Mouse (Mus musculus) brain, adult 2 months (tissue): ENCODE measurements at regions not wholly inside any gene's neighbourhood (a gene's known extent, or its start where the extent isn't known, plus 50 kb on each side); places are given as distances from the start of the nearest gene placed in this dataset.
A peak's percentile ranks its signal among the peaks of the same experiment; 100 is the strongest.
"Not testable (repeated sequence)": the region's sequence is repeated elsewhere in the genome, so short reads cannot be mapped to it uniquely, and the experiment has no call there.

ENCODE experiments used
- DNase-seq: peaks from one replicate; pipeline ENCODE4 v3.0.0; 2011; ENCODE audit warnings: low read depth, low spot score

DNA sequence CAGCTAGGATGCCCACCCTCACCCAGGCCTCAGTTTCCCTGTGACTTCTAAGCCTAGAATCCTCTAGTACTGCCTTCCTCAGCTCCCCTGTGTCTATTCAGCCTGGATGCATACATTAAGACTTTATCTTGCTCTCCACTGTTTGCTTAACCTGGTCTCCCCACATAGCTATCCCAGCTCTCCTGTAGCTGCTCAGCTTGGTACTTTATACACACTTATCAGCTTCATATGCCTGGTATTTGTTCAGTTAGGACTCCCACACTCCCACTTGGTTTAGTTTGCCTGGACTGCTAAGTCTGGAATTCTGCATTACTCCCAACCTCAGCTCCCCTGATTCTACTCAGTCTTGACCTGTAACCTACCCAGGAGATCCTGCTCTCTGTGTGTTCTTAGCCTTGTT, 147.7 kb downstream of the Tmem121 start:
- DNase-seq, result no peak

GRCm38 (mm10) chr12:113333853-113334252, 148.1 kb downstream of the Tmem121 start:
- not testable (repeated sequence) for DNase-seq

DNA sequence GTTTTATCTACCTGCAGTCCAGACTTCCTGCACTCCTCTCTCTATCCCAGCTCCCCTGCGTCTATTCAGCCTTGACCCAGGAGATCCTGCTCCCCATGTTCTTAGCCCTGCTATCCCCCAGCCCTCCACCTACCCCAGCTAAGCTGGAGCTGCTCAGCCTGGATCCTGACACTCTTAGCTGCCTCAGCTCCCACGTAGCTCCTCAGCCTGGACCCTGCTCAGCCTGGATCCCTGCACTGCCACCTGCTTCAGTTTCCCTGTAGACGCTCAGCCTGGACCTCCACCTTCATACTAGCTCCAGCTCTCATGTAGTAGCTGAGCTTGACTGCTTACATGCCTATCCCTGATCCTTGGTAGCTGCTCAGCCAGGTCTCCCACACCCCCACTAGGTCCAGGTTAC, 151.5 kb downstream of the Tmem121 start:
- no peak for DNase-seq

DNA sequence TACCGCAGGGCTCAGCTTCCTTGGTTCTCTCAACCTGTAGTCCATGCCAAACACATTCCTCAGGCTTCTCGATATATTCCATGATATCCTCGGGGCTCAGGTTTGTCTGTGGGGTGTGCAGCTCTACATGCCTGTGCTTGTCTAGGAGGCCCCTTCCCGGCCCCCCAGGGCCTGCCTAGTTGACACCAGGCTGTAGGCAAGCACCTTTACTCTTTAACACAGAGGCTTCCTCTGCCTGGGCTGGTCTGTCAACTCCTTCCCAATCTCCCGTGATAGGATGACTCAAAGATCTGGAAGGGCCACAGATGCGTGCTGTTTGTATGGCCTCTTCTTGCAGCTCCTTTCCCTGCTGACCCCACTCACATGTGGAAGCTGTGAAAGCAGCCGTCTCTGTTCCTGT, 150.4 kb upstream of the Adam6b start:
- DNase-seq, result no peak

DNA sequence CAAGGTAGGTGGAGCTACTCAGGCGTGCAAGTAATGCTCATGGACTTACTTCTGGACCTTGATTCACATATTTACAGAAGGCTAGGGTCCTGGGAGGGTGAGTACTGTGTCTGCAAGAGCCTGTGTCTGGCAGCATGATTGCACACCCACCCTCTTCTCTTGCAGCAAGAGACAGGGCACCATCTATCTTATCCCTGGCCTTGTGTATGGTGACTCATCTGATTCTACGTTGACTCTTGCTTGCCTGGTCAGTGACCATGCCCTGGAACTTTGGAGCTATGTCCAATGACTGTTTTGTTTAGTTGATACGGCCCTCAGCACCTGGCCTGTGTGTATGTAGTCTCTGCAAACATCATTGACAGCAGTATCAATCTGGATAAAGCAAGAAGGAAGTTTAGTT, 148.3 kb upstream of the Adam6b start:
- DNase-seq, result no peak

GRCm38 (mm10) chr12:113355132-113355531, 134.2 kb upstream of the Adam6b start:
- DNase-seq, result no peak

DNA sequence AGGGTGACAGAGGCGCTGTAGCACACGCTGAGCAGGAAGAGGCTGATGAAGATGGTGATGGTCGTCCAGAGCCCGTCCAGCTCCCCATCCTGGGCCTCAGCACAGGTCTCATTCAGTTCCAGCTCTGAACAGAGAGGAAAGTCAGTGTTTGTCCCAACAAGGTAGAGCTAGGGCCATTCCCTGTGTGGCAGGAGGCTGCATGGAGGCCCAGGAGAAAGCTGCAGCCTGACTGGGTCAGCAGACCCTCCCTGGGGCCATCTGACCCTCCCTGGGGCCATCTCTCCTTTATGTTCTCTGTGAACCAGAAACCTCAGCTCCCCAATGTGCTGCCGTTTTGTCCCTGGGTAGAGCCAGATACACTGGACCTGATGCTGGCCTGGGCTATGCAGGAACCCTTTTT, 131.2 kb upstream of the Adam6b start:
- no peak for DNase-seq

DNA sequence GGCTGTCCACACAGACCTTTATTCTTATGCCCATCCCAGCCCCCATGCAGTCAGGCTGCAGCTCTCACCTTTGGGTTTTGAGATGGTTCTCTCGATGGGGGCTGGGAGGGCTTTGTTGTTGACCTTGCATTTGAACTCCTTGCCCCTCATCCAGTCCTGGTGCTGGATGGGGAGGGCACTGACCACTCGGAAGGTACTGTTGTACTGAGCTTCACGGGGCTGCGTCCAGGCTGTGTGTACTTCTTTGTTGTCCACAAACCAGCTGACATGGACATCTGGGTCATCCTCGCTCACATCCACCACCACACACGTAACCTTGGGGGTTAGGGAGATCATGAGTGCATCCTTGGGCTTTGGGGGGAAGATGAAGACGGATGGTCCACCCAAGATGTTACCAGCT, 129.3 kb upstream of the Adam6b start:
- DNase-seq, result no peak

DNA sequence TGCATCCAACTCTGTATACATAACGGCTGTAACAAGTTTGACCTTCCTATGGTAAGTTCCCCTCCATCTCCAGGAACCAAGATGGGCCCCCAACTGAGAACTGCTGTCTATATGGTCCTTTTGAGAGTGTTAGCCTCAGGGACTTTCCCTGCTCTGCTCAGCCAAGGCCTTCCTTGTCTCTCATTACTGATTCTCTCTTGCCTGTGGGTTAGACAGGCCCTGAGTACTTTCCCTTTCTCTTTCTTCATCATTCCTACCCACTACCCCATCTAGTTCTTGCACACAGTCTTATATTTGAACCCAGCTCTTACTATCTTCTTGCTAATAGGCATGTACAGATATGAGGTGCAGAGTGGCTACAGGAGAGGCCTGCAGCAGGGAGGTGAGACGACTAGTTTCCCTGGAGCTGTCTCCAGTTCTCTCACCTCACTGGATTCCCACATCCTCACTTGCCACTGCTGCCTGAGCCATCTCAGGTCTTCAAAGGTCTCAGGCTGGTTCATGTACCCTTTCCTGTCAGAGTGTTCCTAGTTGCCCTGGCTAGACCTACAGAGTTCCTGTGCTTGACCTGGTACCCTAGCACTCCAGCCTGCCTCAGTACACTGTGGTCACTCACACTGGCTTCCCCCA, 126.8 kb upstream of the Adam6b start:
- DNase-seq, result no peak

- no peak for DNase-seq
Observed at GRCm38 (mm10) chr12:113364023-113364422, 125.3 kb upstream of the Adam6b start.

- DNase-seq, result no peak
Observed at GRCm38 (mm10) chr12:113364437-113364836, 124.9 kb upstream of the Adam6b start.

- no peak for DNase-seq
Observed at GRCm38 (mm10) chr12:113365783-113366182, 123.5 kb upstream of the Adam6b start.

DNA sequence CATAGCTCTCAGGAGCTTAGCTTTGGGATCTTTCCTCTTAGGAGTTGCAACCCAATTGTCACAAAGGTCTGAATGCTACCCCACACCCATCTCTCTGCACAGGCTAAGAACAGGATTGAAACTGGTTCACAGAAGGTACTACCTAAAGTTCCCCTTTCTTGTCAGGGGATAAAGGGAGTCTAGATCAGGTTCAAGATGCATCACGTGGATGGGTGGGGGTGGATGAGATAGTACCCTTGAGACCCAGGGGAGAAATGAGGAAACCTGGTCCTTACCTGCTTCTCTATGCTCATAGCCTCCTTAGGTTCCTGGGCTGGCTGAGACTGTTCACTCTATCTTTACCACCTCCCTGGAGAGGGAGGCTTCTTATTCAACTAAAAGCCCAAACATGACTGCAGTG, 122.9 kb upstream of the Adam6b start:
- DNase-seq, result no peak

- peak; percentile 87 for DNase-seq
Observed at GRCm38 (mm10) chr12:113401578-113402113, 87.7 kb upstream of the Adam6b start.

DNA sequence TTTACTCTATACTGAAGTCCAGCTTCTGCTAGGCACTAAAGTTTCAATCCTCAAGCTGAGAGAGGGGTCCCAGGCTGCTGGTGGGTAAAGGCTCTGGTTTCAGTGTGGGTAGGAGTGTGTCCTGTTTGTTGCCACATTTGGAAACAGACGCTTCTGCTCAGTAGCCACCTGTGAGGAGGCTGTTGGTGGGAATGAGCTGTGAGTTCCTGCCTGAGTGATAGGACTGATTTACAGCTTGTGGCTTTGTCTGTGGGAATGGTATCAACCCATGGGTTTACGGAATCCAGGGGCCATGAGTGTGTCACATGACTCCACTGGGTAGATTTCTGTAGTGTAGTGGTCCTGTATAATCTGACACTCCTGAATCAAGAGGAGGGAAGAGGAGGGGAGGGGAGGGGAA, 86.5 kb upstream of the Adam6b start:
- DNase-seq, result no peak

- no peak for DNase-seq
Observed at GRCm38 (mm10) chr12:113411113-113411512, 78.2 kb upstream of the Adam6b start.

DNA sequence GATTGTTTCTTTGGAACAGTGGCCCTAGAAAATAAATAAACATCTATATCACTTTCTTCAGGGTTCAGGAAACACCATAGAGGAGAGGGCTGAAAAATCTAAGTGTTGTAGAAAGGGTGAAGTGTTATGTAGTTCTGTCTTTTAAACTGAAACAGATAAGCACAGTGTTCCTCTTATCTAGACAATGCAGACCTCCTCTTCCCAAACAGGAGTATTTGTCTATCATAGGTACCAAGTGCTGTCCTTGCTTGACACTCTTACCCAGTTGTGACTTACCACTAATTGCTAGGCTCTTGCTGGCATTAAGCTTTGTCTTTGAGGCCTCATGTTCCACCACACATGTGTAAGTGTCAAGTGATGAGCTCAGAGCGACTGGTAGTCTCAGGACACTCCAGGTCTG, 75.3 kb upstream of the Adam6b start:
- no peak for DNase-seq

DNA sequence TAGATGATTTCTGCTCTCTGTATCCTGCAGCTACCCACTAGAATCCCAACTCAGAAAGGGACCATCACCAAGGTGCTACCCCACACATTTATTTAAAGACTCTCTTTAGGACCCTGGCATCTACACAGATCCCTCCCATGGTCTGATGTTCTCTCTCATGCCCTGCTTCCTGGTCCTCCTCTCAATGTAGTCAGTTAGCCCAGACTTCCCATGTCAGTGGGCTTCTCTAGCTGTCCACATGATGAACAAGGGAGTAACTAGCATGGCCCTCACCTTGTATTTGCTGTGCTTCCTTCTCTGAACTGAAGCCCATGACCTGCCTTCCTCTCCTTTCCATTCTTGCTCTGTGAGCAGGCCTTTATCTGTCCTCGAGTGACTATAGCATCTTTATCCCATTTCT, 71.8 kb upstream of the Adam6b start:
- no peak for DNase-seq

GRCm38 (mm10) chr12:113418731-113419402, 70.4 kb upstream of the Adam6b start:
- DNase-seq, result no peak

DNA sequence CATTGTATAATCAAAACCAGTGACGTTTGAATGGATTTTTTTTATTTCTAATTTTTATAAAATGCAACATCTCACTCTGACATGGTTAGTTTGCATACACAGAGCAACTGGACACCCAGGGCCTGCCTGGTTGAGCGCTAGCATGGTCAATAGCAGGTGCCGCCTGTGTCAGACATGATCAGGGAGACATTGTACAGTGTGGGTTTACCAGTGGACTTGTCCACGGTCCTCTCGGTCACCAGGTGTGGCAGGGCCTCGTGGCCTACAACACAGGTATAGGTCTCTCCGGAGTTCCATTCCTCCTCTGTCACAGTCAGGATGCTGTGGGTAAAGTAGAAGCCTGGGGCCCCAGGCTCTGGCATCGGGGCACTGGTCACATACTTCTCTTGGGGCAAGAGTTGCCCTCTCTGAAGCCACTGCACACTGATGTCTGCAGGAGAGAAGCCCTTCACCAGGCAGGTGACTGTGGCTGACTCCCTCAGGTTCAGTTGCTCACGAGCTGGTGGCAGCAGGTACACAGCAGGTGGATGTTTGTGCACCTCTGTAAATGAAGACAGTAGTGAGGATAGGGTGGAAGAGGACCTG, 68.5 kb upstream of the Adam6b start:
- no peak for DNase-seq

- DNase-seq, result no peak
Observed at GRCm38 (mm10) chr12:113421716-113422595, 67.4 kb upstream of the Adam6b start.

- DNase-seq, result no peak
Observed at GRCm38 (mm10) chr12:113422736-113423254, 66.5 kb upstream of the Adam6b start.
